Mouse (Mus musculus): ENCODE data around the gene Tsnaxip1.

The Tsnaxip1 gene

GRCm38 (mm10) chr8:105826861-105827848, at the start of gene Tsnaxip1, which contains the start of gene Ranbp10:
Gene Tsnaxip1, plus strand, starts transcription at chr8:105827731.
Gene Ranbp10, minus strand, starts transcription at chr8:105827350.
- DNase-seq = peak; percentile 92 to 96

DNA sequence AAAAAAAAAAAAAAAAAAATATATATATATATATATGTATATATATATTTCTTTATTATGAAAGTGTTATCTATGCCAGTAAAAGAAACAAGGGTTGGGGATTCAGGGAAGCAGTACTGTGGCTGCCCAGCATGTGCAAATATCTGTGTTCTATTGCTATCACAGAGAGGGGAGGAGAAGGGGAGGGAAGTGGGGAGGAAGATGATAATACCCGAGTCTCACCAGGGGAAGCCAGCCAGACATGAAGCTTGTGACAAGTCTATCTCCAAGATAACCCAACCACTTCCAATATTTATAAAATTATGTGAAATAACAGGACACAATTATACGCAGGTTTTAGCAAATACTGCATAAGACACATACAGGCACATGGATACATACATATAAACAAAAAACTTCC, 49.7 kb upstream of the Tsnaxip1 start:
- DNase-seq = no peak

GRCm38 (mm10) chr8:105780298-105780697, 47.2 kb upstream of the Tsnaxip1 start:
- no peak for DNase-seq

DNA sequence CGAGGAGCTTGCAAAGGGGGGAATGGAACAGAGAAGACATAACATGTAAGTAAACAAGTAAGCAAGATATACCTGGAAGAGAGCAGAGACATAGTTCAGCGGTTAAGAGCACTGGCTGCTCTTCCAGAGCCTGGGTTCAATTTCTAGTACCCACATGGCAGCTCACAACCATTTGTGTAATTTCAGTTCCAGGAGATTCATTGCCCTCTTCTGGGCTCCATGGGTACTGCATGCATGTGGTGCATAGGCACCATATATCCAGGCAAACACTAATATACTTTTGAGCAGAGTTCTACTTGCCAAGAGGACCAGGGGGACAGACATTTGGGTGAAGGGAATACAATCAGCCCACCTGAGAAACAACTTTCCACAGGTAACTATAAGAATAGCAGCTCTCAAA, 39.3 kb upstream of the Tsnaxip1 start:
- peak; percentile 68 to 75 for DNase-seq

DNA sequence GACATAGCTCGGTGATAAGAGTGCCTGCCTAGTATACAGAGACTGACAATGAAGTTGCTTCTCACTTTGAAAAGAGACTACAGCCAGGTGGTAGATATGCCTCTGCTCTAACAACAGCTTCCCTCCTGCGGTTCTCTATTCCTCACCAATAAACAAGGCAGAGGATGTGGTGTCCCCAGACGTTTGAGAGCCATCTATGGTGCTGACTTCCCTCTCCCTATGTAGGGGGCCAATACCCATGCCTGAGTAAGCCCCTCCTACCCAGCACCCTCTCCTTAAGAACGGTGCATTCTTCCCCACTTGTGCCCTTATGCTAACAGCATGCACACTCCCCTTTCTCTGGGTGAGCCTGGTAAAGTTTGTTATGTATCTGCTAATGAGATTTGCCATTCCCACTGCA, 38.6 kb upstream of the Tsnaxip1 start:
- DNase-seq = peak; percentile 21 to 50

DNA sequence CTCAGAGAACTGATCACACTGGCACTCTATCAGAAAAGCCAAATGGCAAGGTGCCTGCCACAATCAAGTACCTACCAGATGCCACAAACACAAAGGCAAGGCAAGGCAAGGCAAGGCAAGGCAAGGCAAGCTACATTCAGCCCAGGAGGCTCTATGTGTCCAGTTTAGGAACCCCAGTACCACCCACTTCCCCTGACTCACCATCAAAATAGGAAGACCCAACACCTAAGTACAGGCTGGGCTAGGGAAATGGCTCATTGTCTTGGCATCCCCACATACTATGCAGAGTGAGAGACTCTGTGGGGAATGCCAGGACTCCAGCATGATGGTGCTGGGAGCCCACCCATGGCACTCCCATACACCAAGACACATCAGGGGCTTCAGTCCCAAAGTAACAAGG, 37.9 kb upstream of the Tsnaxip1 start:
- no peak for DNase-seq

- no peak for DNase-seq
Measured at GRCm38 (mm10) chr8:105793331-105793730, 34.2 kb upstream of the Tsnaxip1 start.

DNA sequence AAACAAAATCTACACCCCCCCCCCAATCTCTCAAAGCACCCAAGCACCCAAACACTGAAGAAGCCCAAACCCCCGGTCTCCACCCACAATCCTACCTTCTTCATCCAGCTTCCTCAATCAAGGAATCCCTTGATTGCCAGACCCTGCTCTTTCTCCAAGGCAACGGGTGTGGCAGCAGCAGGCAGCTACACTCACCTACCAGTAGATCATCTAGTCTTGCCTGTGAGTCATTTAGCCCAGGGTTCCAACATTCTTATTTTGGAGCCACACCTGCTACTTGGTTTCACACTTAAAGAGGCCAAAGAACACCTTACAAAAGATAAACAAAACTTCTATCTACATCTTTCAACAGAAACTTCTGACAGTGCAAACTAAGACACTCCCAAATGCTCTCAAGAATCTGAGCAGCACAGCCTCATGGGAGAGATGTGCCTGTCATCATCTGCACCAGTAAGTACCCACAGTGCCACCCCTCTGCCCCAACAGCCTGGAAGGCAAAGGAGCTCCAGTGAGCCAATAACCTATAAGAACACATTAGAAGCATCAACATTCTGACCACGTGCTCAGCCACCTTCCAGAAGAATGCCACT, 33.4 kb upstream of the Tsnaxip1 start:
- DNase-seq = no peak

GRCm38 (mm10) chr8:105795785-105796184, 31.7 kb upstream of the Tsnaxip1 start:
- no peak for DNase-seq

DNA sequence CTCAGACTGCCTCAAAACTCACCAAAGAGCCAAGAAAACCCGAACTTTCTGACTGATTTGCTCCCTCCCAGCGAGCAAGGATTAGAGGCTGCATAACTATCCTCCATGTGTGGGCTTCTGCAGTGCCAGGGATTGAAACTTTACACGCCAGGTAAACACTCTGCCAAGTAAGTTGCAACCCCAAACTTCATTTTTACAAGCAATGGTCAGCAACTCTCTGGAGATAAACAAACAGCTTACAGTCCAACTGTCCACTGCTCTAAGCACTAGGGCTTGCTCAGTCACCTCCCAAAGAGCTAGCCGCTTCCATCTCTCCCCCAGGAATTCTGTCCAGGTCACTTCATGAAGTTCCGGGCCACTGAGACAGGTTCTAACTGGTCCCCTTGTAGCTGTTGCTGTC, 29.1 kb upstream of the Tsnaxip1 start:
- no peak for DNase-seq

DNA sequence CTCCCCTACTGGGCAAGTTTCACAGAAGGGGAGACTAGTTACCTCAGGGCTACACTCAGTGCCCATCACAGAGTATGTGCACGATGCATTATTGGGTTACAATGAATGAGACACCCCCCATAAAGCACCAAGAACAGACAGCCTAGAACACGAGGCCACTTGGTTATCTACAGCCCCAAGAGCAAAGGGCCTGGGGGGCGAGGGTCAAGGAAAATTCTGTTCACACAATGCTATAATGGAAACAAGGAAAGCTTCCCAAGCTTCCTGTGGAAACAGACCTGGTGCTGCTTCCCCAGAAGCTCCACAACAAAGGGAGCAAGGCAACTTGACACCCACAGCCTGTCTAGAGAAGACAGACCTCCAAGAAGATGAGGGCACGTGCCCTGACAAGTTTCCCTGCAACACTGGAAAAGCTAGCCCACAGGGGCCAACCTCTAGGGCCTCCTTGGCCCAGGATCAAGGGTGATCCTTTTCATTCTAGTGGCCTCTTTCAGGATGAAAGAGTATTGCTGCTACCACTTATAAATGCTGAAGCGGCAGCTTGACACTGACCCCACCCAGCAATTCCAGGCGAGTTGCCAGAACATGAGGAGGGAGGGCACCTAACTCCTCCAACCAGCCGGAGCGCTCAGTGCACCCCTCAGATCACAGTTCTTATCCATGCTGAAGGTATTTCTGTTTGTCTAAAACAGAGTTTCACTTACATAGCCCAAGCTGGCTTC, 28.3 kb upstream of the Tsnaxip1 start:
- DNase-seq = no peak

DNA sequence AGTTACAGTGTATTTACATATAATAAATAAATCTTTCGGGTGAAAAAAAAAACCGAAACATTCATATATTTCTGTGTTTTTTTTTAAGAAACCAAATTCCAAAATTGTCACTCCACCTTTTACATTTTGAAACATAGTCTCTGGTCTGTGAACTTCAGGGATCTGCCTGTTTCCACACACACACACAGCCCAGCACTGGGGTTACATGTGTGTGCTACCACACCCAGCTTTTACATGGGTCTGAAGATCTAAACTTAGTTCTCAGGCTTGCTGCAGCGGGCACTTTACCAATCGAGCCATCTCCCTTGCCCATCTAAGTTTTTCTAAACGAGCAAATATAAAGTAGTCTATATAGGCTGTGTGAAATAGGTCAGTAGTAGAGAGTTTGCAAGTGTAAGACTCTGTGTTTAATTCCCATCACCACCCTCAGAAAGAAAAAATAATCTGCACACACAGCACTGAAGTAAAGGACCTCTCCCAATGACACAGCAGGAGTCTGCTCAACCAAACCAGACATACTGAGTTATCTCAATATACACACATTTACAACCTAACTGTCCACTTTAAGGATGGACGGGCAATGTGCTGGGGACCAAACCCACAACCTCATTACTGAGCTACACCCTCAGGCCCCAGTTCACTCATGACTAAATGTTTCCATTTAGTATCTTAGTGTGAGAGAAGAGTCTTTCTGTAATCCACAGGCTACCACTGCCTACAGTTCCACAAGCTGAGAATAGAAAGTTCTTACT, 26.2 kb upstream of the Tsnaxip1 start:
- no peak for DNase-seq

DNA sequence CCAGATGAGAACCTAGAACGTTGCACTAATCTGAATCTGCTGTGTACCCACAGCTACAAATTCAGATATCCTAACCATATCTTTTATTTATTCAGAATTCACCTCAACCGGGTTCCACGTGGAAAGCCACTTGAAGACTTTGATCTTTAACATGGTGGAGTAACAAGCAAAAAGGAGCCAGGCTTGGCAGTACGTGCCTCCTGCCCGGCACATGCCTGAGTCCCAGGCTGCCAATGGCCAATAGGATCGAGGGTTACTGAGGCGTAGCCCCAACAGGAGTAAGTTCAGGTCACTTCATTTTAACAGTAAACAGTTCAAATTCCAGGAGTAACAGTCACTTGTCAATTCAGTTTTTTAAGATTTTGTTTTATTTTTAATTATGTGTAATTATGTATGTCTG, 22.7 kb upstream of the Tsnaxip1 start:
- DNase-seq = no peak

- no peak for DNase-seq
Measured at GRCm38 (mm10) chr8:105805346-105805745, 22.2 kb upstream of the Tsnaxip1 start.

DNA sequence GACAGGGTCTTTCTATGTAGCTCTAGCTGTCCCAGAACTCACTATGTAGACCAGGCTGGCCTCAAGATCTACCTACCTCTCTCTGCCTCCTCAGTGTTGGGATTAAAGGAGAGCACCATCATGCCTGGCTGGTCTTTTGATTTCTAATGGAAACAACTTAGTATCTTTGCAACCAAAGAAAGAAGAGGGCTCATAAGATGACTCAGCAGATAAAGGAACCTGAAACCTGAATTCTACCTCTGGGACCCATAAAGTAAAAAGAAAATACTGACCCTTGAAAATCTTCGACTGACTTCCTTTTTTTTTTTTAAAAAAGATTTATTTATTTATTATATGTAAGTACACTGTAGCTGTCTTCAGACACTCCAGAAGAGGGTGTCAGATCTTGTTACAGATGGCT, 21.6 kb upstream of the Tsnaxip1 start:
- no peak for DNase-seq

GRCm38 (mm10) chr8:105807766-105808165, 19.8 kb upstream of the Tsnaxip1 start:
- DNase-seq = no peak

DNA sequence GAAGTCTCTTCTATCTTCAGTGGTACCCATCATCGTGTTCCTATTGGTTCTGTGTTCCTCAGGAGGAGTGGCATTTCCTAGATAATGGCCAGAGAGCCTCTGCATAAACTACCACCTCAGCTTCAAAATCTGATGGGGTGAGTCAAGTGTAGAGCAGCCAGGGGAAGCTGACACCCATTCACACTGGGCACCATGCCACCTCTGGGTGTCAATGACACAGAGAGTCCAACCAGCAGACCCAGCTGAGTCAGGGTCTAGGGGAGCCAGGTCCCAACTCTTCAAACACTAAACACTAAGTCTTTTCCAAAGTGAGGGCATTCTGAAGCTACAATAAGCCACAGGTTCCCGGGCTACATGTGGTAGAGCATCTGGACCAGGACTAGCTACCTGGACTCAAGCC, 19.1 kb upstream of the Tsnaxip1 start:
- DNase-seq = no peak

GRCm38 (mm10) chr8:105810245-105810786, 17.2 kb upstream of the Tsnaxip1 start:
- peak in 1 of 2 experiments; percentile 10 for DNase-seq

DNA sequence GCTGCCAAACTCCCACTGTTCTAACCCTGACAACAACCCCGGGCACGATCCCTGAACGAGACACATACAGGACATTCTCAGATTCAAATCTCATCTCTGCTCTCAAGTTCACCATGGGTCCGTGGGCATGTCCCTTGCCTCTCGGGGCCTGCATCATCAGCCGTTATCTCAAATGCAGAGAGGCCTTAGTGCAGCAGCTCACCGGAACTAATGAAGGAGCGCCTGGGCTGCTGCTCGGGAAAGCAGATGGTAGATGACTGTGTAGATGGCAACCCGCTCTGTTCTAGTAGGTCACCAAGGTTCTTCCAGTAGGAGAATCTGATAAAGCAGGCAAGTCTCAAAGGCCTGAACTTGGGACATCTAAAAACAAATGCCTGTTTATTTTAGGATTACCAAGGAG, 16.5 kb upstream of the Tsnaxip1 start:
- DNase-seq = no peak

- DNase-seq = no peak
Measured at GRCm38 (mm10) chr8:105811543-105811942, 16.0 kb upstream of the Tsnaxip1 start.

DNA sequence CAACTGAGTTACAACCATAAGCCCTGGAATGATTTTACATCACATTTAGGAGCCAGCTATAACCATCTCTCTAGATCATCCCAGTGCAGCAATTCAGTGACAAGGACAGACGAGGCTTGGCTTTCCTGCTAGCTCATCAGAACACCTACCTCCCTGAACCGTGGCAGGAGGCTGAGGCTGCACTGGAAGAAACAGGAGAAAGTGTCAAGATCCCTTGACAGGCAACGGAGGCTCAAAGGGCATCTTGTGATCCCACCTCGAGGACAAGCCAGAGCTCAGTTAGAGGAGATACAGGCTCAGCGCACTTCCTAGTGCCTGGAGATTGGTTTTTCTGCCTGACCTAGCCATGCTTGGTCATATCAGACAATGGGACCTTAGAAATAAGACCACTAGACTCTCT, 15.0 kb upstream of the Tsnaxip1 start:
- no peak for DNase-seq

GRCm38 (mm10) chr8:105813241-105813640, 14.3 kb upstream of the Tsnaxip1 start:
- no peak for DNase-seq

Measured in thymus, postnatal 36 days (tissue).